Mouse (Mus musculus): ENCODE results near the gene Aldh1a2. TPM values are rescaled to one million over a fixed set of nuclear protein-coding genes. Genes with fewer than 3 reads are reported as not detected.

The Aldh1a2 gene
- polyA plus RNA-seq, 1 experiment: 8.7 TPM

DNA sequence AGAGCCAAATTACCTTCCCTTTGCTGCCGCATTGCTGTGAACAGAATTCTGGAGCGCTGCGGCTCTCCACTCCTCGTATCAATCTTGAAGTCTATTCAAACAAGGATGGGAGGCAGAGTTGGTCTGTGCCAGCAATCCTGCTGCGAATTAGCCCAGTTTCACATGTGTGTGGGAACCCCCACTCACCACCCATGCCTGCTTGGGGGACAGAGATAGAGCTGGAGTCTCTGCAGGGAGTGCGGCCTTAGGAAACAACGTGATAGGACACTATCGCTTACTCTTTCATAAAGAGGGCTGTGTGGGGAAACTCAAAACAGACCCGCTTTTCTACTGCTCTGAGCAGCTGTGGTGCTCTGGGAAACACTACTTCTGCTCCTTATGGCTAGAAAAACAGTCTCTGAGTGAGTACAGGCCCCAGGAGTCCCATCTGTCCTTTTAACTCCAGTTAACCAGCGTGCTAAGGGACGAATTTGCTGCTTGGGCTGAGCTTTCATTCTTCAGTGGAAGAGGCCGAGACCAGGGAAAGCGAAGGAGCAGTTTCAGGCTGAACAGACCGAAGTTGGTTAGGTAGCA, 60.6 kb downstream of the Aldh1a2 start:
- Histone ChIP-seq H3K36me3 (ENCODE audit: control insufficient read depth, insufficient read depth, low read length) (no peaks in the 10 kb centered on the region), H3K4me1 (ENCODE audit: control insufficient read depth, insufficient read depth, low read length) (no peaks in the 10 kb centered on the region), H3K4me3 (ENCODE audit: insufficient read depth, low read depth, low read length) (no peak overlapping the region), H3K27ac (ENCODE audit: insufficient read depth, low read depth, low read length) (no peak overlapping the region), H3K27me3 (replicated peaks; ENCODE audit: control insufficient read depth, insufficient read depth, low read length) (no peaks in the 10 kb centered on the region)
- DNase-seq: no peak
- TF ChIP-seq CTCF (conservative IDR thresholded peaks at IDR 0.05; ENCODE audit: insufficient read depth, insufficient read length, low read depth, low read length) (no peak), POLR2A (IDR thresholded peaks at IDR 0.05; ENCODE audit: low read depth, low read length) (no peak)
- 85% methylated on average over 14 of the region's 14 CpGs for WGBS

DNA sequence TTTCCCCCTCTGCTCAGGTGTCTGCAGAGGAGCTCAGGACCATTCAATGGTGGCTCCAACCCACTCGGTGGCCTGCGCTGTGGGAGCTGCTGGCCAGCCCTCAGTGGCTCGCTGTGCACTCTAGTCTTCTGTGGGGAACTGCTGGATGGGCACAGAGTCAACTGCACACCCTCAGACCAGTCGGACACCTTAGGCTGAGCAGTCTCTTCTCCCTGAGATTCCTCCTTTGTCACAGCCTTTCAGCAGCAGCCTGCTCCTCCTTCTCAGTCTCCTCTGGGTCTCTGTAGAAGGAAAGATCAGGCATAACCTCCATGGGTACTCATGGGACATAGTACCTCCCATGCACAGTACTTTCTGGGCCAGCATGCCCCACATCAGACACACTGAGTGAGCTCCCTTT, 63.2 kb downstream of the Aldh1a2 start:
- DNase-seq: no peak
- Histone ChIP-seq H3K4me1 (ENCODE audit: control insufficient read depth, insufficient read depth, low read length) (no peaks in the 10 kb centered on the region), H3K4me3 (ENCODE audit: insufficient read depth, low read depth, low read length) (no peak overlapping the region), H3K27me3 (replicated peaks; ENCODE audit: control insufficient read depth, insufficient read depth, low read length) (no peaks in the 10 kb centered on the region), H3K27ac (ENCODE audit: insufficient read depth, low read depth, low read length) (no peak overlapping the region), H3K36me3 (ENCODE audit: control insufficient read depth, insufficient read depth, low read length) (no peaks in the 10 kb centered on the region)
- TF ChIP-seq POLR2A (IDR thresholded peaks at IDR 0.05; ENCODE audit: low read depth, low read length): no peak
- TF ChIP-seq CTCF (conservative IDR thresholded peaks at IDR 0.05; ENCODE audit: insufficient read depth, insufficient read length, low read depth, low read length): no peak
- 97% methylated on average over 4 of the region's 4 CpGs for WGBS

DNA sequence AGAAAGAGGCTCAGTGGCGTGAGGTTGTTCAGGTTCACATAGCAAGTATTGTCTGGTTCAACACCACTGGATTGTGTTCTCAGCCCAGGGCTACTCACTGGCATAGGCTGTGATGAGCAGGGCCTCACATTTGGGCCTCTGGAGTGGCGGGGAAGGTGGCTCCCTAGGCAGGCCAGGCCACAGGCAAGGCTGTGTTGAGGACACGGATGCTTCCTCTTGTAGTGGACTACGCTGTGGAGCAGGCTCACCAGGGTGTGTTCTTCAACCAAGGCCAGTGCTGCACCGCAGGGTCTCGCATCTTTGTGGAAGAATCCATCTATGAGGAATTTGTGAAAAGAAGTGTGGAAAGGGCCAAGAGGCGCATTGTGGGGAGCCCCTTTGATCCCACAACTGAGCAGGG, 67.6 kb downstream of the Aldh1a2 start:
- no peak overlapping the region for H3K27ac ChIP-seq (ENCODE audit: insufficient read depth, low read depth, low read length)
- 94% methylated on average over 7 of the region's 7 CpGs for WGBS
- no peaks in the 10 kb centered on the region for H3K27me3 ChIP-seq (replicated peaks; ENCODE audit: control insufficient read depth, insufficient read depth, low read length)
- H3K36me3 ChIP-seq (ENCODE audit: control insufficient read depth, insufficient read depth, low read length): no peaks in the 10 kb centered on the region
- no peak overlapping the region for H3K4me3 ChIP-seq (ENCODE audit: insufficient read depth, low read depth, low read length)
- no peak for DNase-seq
- TF ChIP-seq CTCF (conservative IDR thresholded peaks at IDR 0.05; ENCODE audit: insufficient read depth, insufficient read length, low read depth, low read length) (no peak), POLR2A (IDR thresholded peaks at IDR 0.05; ENCODE audit: low read depth, low read length) (no peak)
- H3K4me1 ChIP-seq (ENCODE audit: control insufficient read depth, insufficient read depth, low read length): no peaks in the 10 kb centered on the region

DNA sequence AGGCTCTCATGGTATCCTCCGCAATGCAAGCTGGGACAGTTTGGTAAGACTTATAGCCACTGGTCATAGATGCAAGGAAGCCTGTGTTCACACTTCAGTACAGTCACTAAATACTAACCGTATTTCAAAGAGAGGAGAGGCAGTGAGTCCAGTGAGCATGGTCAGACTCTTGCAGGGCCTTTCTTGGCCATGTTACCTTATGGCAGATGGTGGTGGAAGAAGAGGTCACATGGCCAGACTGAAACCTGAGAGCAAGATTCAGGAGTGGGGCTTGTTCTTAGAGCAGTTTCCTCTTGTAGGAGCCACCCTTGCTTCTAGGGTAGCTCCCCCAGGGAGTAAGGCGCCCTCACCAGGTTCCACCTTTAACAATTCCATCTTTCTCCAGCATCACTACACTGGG, 69.6 kb downstream of the Aldh1a2 start:
- 95% methylated on average over 3 of the region's 3 CpGs for WGBS
- no peak overlapping the region for H3K27ac ChIP-seq (ENCODE audit: insufficient read depth, low read depth, low read length)
- no peaks in the 10 kb centered on the region for H3K27me3 ChIP-seq (replicated peaks; ENCODE audit: control insufficient read depth, insufficient read depth, low read length)
- TF ChIP-seq CTCF (conservative IDR thresholded peaks at IDR 0.05; ENCODE audit: insufficient read depth, insufficient read length, low read depth, low read length): no peak
- no peak for TF ChIP-seq POLR2A (IDR thresholded peaks at IDR 0.05; ENCODE audit: low read depth, low read length)
- H3K36me3 ChIP-seq (ENCODE audit: control insufficient read depth, insufficient read depth, low read length): no peaks in the 10 kb centered on the region
- no peaks in the 10 kb centered on the region for H3K4me1 ChIP-seq (ENCODE audit: control insufficient read depth, insufficient read depth, low read length)
- H3K4me3 ChIP-seq (ENCODE audit: insufficient read depth, low read depth, low read length): no peak overlapping the region
- no peak for DNase-seq

DNA sequence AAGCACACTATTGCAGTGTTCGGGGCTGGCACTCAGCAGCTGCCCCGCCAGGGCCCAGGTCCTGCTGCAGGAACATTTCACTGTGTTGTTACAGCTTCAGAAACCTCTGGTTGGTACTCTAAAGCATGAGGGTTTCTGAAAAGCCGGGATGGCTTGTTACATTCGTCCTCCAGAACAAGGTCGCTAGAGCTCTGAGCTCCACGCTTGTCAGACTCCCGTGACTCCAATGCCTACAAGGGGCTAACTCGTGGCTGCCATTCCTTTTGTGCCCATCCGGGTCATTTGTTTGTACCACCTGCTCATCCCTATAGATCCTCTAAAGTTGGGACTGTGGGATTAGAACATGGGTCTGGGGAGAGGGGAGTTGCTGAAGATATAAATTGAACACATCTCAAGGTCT, 70.8 kb downstream of the Aldh1a2 start:
- WGBS: 93% methylated on average over 9 of the region's 9 CpGs
- DNase-seq: no peak
- no peak for TF ChIP-seq CTCF (conservative IDR thresholded peaks at IDR 0.05; ENCODE audit: insufficient read depth, insufficient read length, low read depth, low read length)
- TF ChIP-seq POLR2A (IDR thresholded peaks at IDR 0.05; ENCODE audit: low read depth, low read length): no peak
- H3K4me3 ChIP-seq (ENCODE audit: insufficient read depth, low read depth, low read length): no peak overlapping the region
- no peaks in the 10 kb centered on the region for H3K36me3 ChIP-seq (ENCODE audit: control insufficient read depth, insufficient read depth, low read length)
- H3K4me1 ChIP-seq (ENCODE audit: control insufficient read depth, insufficient read depth, low read length): no peaks in the 10 kb centered on the region
- no peaks in the 10 kb centered on the region for H3K27me3 ChIP-seq (replicated peaks; ENCODE audit: control insufficient read depth, insufficient read depth, low read length)
- no peak overlapping the region for H3K27ac ChIP-seq (ENCODE audit: insufficient read depth, low read depth, low read length)

DNA sequence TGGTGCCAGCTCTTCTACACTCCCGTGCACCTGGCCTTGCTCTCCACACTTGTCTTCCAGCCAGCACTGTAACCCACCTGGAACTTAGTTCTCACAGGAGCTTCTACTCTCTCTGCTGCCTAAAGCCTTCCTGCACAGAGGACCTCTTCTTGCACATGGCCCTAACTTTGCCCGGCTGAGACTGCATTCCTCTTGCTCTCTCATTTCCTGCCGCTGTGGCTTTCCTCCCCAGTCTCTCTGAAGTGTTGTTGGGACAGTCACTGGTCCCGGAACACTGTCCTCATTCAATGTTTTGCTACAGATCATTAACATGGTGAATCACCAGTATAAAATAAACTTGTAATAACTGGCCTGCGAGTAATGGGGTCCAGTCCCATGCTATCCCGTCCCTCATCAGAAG, 73.1 kb downstream of the Aldh1a2 start:
- Histone ChIP-seq H3K27ac (ENCODE audit: insufficient read depth, low read depth, low read length) (no peak overlapping the region), H3K36me3 (ENCODE audit: control insufficient read depth, insufficient read depth, low read length) (no peaks in the 10 kb centered on the region), H3K4me1 (ENCODE audit: control insufficient read depth, insufficient read depth, low read length) (no peaks in the 10 kb centered on the region), H3K4me3 (ENCODE audit: insufficient read depth, low read depth, low read length) (no peak overlapping the region), H3K27me3 (replicated peaks; ENCODE audit: control insufficient read depth, insufficient read depth, low read length) (no peaks in the 10 kb centered on the region)
- no peak for TF ChIP-seq CTCF (conservative IDR thresholded peaks at IDR 0.05; ENCODE audit: insufficient read depth, insufficient read length, low read depth, low read length)
- no peak for TF ChIP-seq POLR2A (IDR thresholded peaks at IDR 0.05; ENCODE audit: low read depth, low read length)
- 64% methylated on average over 6 of the region's 6 CpGs for WGBS
- DNase-seq: no peak

DNA sequence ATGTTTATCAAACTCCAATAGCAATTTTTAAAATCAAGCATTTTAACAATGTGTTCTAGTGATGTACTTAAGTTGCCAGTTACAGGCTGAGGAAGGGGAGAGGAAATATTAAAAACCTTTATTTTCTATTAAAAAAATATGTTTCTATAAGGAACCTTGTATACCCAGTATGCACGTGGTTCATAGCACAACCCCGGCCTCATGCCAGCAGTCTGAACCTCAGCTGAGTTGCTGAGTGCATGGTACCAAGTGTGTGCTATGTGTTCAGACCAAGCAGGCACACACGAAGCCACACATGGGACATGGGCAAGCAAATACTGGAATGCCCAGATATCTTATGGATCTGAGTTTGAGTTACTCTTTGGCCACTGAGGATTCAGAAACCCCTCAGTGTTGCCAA, 74.2 kb downstream of the Aldh1a2 start:
- Histone ChIP-seq H3K4me1 (ENCODE audit: control insufficient read depth, insufficient read depth, low read length) (no peaks in the 10 kb centered on the region), H3K27ac (ENCODE audit: insufficient read depth, low read depth, low read length) (no peak overlapping the region), H3K36me3 (ENCODE audit: control insufficient read depth, insufficient read depth, low read length) (no peaks in the 10 kb centered on the region), H3K4me3 (ENCODE audit: insufficient read depth, low read depth, low read length) (no peak overlapping the region), H3K27me3 (replicated peaks; ENCODE audit: control insufficient read depth, insufficient read depth, low read length) (no peaks in the 10 kb centered on the region)
- no peak for TF ChIP-seq CTCF (conservative IDR thresholded peaks at IDR 0.05; ENCODE audit: insufficient read depth, insufficient read length, low read depth, low read length)
- no peak for TF ChIP-seq POLR2A (IDR thresholded peaks at IDR 0.05; ENCODE audit: low read depth, low read length)
- DNase-seq: no peak
- 80% methylated on average over 3 of the region's 3 CpGs for WGBS

Measured in kidney, adult 2 months (tissue).